Mouse (Mus musculus): ENCODE results near the gene Klhl9. TPM values are rescaled to one million over a fixed set of nuclear protein-coding genes. Genes with fewer than 3 reads are reported as not detected.

Gene Klhl9
- polyA plus RNA-seq, 1 experiment from 2014 or later, result 144 TPM

Other genes starting within 250 kb of the Klhl9 start
- not detected in 2 replicates for gene Ifnb1, start 199.7 kb downstream of the Klhl9 start, polyA plus RNA-seq (2016; fragmentation: Nextera tagmentation; extraction: Ambion mirVana)
- gene Ifna15, start 164.2 kb downstream of the Klhl9 start, polyA plus RNA-seq (2016; fragmentation: Nextera tagmentation; extraction: Ambion mirVana), result not detected in 2 replicates
- not detected in 2 replicates for gene Ifna14, start 150.7 kb downstream of the Klhl9 start, polyA plus RNA-seq (2016; fragmentation: Nextera tagmentation; extraction: Ambion mirVana)
- not detected in 2 replicates for gene Ifna9, start 130.1 kb downstream of the Klhl9 start, polyA plus RNA-seq (2016; fragmentation: Nextera tagmentation; extraction: Ambion mirVana)
- gene Ifna12, start 119.1 kb downstream of the Klhl9 start, polyA plus RNA-seq (2016; fragmentation: Nextera tagmentation; extraction: Ambion mirVana), result not detected in 2 replicates
- gene C87499, start 88.1 kb downstream of the Klhl9 start, polyA plus RNA-seq (2016; fragmentation: Nextera tagmentation; extraction: Ambion mirVana), result not detected in 2 replicates
- not detected in 2 replicates for gene Ifna13, start 78.0 kb downstream of the Klhl9 start, polyA plus RNA-seq (2016; fragmentation: Nextera tagmentation; extraction: Ambion mirVana)
- gene Ifna16, start 45.5 kb downstream of the Klhl9 start, polyA plus RNA-seq (2016; fragmentation: Nextera tagmentation; extraction: Ambion mirVana), result not detected in 2 replicates
- not detected in 2 replicates for gene Ifna2, start 38.6 kb downstream of the Klhl9 start, polyA plus RNA-seq (2016; fragmentation: Nextera tagmentation; extraction: Ambion mirVana)
- not detected in 2 replicates for gene Ifnab, start 31.1 kb downstream of the Klhl9 start, polyA plus RNA-seq (2016; fragmentation: Nextera tagmentation; extraction: Ambion mirVana)
- 1.4 and 1.9 TPM in 2 replicates for gene Gm26566, start 660 bp downstream of the Klhl9 start, polyA plus RNA-seq (2016; fragmentation: Nextera tagmentation; extraction: Ambion mirVana)
- not detected in 2 replicates for gene Gm13271, start 32.4 kb upstream of the Klhl9 start, polyA plus RNA-seq (2016; fragmentation: Nextera tagmentation; extraction: Ambion mirVana)
- 0.31 and 0.39 TPM in 2 replicates for gene Gm13283, start 37.7 kb upstream of the Klhl9 start, polyA plus RNA-seq (2016; fragmentation: Nextera tagmentation; extraction: Ambion mirVana)
- gene Gm13290, start 51.4 kb upstream of the Klhl9 start, polyA plus RNA-seq (2016; fragmentation: Nextera tagmentation; extraction: Ambion mirVana), result not detected in 2 replicates
- not detected in 2 replicates for gene Gm13289, start 54.5 kb upstream of the Klhl9 start, polyA plus RNA-seq (2016; fragmentation: Nextera tagmentation; extraction: Ambion mirVana)
- not detected in 2 replicates for gene Gm13272, start 57.4 kb upstream of the Klhl9 start, polyA plus RNA-seq (2016; fragmentation: Nextera tagmentation; extraction: Ambion mirVana)
- gene Ifnz, start 59.7 kb upstream of the Klhl9 start, polyA plus RNA-seq (2016; fragmentation: Nextera tagmentation; extraction: Ambion mirVana), result not detected in 2 replicates
- 0.62 TPM in 1 of 2 replicates, not detected in the other for gene Gm13276, start 63.2 kb upstream of the Klhl9 start, polyA plus RNA-seq (2016; fragmentation: Nextera tagmentation; extraction: Ambion mirVana)
- gene Gm13277, start 66.2 kb upstream of the Klhl9 start, polyA plus RNA-seq (2016; fragmentation: Nextera tagmentation; extraction: Ambion mirVana), result not detected in 2 replicates
- gene Gm13278, start 69.1 kb upstream of the Klhl9 start, polyA plus RNA-seq (2016; fragmentation: Nextera tagmentation; extraction: Ambion mirVana), result not detected in 2 replicates
- not detected in 2 replicates for gene Gm13275, start 72.0 kb upstream of the Klhl9 start, polyA plus RNA-seq (2016; fragmentation: Nextera tagmentation; extraction: Ambion mirVana)
- gene Gm13279, start 74.9 kb upstream of the Klhl9 start, polyA plus RNA-seq (2016; fragmentation: Nextera tagmentation; extraction: Ambion mirVana), result not detected in 2 replicates
- gene Gm13285, start 77.2 kb upstream of the Klhl9 start, polyA plus RNA-seq (2016; fragmentation: Nextera tagmentation; extraction: Ambion mirVana), result 0.26 and 0.95 TPM in 2 replicates
- not detected in 2 replicates for gene Gm13287, start 80.8 kb upstream of the Klhl9 start, polyA plus RNA-seq (2016; fragmentation: Nextera tagmentation; extraction: Ambion mirVana)
- gene Gm13288, start 83.1 kb upstream of the Klhl9 start, polyA plus RNA-seq (2016; fragmentation: Nextera tagmentation; extraction: Ambion mirVana), result not detected in 2 replicates
- not detected in 2 replicates for gene Ifna7, start 93.8 kb upstream of the Klhl9 start, polyA plus RNA-seq (2016; fragmentation: Nextera tagmentation; extraction: Ambion mirVana)
- gene Ifna11, start 97.5 kb upstream of the Klhl9 start, polyA plus RNA-seq (2016; fragmentation: Nextera tagmentation; extraction: Ambion mirVana), result not detected in 2 replicates
- gene Ifna6, start 105.0 kb upstream of the Klhl9 start, polyA plus RNA-seq (2016; fragmentation: Nextera tagmentation; extraction: Ambion mirVana), result not detected in 2 replicates
- not detected in 2 replicates for gene Ifna5, start 113.1 kb upstream of the Klhl9 start, polyA plus RNA-seq (2016; fragmentation: Nextera tagmentation; extraction: Ambion mirVana)
- not detected in 2 replicates for gene Ifna4, start 119.4 kb upstream of the Klhl9 start, polyA plus RNA-seq (2016; fragmentation: Nextera tagmentation; extraction: Ambion mirVana)
- not detected in 2 replicates for gene Ifna1, start 127.6 kb upstream of the Klhl9 start, polyA plus RNA-seq (2016; fragmentation: Nextera tagmentation; extraction: Ambion mirVana)
- gene Ifne, start 157.7 kb upstream of the Klhl9 start, polyA plus RNA-seq (2016; fragmentation: Nextera tagmentation; extraction: Ambion mirVana), result not detected in 2 replicates

Measured in hindbrain, embryonic 12.5 days (tissue).